Mouse (Mus musculus): Measurements from ENCODE around the gene Fgd6.

DNA sequence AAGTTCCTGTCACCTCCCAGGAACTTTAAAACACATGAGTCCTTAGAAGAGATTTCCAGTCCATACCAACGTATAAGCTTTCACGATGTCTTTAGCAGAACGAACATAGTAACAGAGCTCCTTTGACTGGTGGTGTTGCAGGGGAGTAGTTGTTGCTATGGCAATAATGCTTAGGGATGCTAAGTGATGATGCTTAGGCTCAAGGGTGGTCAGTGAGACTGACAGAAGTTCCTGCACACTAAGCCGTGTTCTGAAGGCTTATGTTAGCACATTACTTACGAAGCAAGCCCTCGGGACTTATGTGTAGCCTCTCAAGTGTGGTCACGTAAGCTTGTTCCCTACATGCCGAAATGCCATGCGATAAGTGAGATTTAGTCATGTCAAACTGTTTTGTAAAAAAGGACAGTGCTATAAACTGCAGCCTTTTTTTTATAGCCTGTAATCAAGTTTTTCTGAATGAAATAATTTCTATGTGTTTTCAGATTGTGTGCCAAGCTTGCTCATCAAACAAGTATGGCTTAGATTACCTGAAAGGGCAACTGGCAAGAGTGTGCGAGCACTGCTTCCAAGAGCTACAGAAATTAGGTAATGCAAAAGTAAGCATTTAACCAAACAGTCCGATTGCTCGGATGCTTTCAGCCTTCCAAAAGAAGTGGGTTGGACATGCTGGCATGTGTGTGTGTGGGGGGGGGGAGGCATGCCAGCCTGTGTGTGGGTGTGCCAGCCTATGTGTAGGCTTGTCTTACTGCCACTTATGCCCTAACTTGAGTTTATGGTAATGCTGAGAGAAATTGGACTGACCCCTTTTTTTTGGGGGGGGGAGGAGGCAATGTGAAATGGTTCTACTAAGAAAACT, 99.0 kb downstream of the Fgd6 start:
- TF ChIP-seq POLR2A (IDR thresholded peaks at IDR 0.05; ENCODE audit: low read depth, low read length): no peak
- no peak for TF ChIP-seq CTCF (conservative IDR thresholded peaks at IDR 0.05; ENCODE audit: insufficient read depth, insufficient read length, low read depth, low read length)
